Mouse (Mus musculus) erythroid progenitor cell, adult 5-6 weeks (primary cell): Measurements from ENCODE around the gene Trmt10c. TPM values are rescaled to one million over a fixed set of nuclear protein-coding genes. Genes with fewer than 3 reads are reported as not detected.

Experiments used
- total RNA-seq, 2 experiments: library from RNA; stranded (forward) in 1 of 2; stranded (reverse) in 1 of 2; fragments of 150-400 nt in 1 of 2; fragments of 186-747, 209-891 nt in 1 of 2; gene quantifications; 2 replicates each; pipeline versions ENCODE4 v1.2.3 to v1.2.4; 2015 to 2017; ENCODE audit warnings: low replicate concordance in 2 of 2

The Trmt10c gene
- total RNA-seq, 2 experiments from 2014 or later: 4.0 to 15.1 TPM

Other genes starting within 250 kb of the Trmt10c start
- gene Nfkbiz, start 198.9 kb downstream of the Trmt10c start, total RNA-seq (2015; ENCODE audit: low replicate concordance): 8.8 and 11.2 TPM in 2 replicates
- 4.5 and 6.0 TPM in 2 replicates for gene Nfkbiz, start 198.9 kb downstream of the Trmt10c start, total RNA-seq (2017; ENCODE audit: low replicate concordance)
- gene Nxpe3, start 142.5 kb downstream of the Trmt10c start, total RNA-seq (2015; ENCODE audit: low replicate concordance): 1.4 and 4.2 TPM in 2 replicates
- 2.6 and 3.3 TPM in 2 replicates for gene Nxpe3, start 142.5 kb downstream of the Trmt10c start, total RNA-seq (2017; ENCODE audit: low replicate concordance)
- gene Cep97, start 103.0 kb downstream of the Trmt10c start, total RNA-seq (2015; ENCODE audit: low replicate concordance): 27.0 and 28.1 TPM in 2 replicates
- gene Cep97, start 103.0 kb downstream of the Trmt10c start, total RNA-seq (2017; ENCODE audit: low replicate concordance): 17.6 and 18.2 TPM in 2 replicates
- gene Rpl24, start 71.5 kb downstream of the Trmt10c start, total RNA-seq (2015; ENCODE audit: low replicate concordance): 398 and 515 TPM in 2 replicates
- gene Rpl24, start 71.5 kb downstream of the Trmt10c start, total RNA-seq (2017; ENCODE audit: low replicate concordance): 194 and 260 TPM in 2 replicates
- 25.6 and 26.7 TPM in 2 replicates for gene Zbtb11, start 63.9 kb downstream of the Trmt10c start, total RNA-seq (2015; ENCODE audit: low replicate concordance)
- gene Zbtb11, start 63.9 kb downstream of the Trmt10c start, total RNA-seq (2017; ENCODE audit: low replicate concordance): 37.4 and 39.4 TPM in 2 replicates
- 75.0 and 95.2 TPM in 2 replicates for gene Pcnp, start 8.1 kb downstream of the Trmt10c start, total RNA-seq (2015; ENCODE audit: low replicate concordance)
- 97.5 and 100.0 TPM in 2 replicates for gene Pcnp, start 8.1 kb downstream of the Trmt10c start, total RNA-seq (2017; ENCODE audit: low replicate concordance)
- 96.2 and 108 TPM in 2 replicates for gene Senp7, start 10.5 kb upstream of the Trmt10c start, total RNA-seq (2015; ENCODE audit: low replicate concordance)
- gene Senp7, start 10.5 kb upstream of the Trmt10c start, total RNA-seq (2017; ENCODE audit: low replicate concordance): 99.2 and 106 TPM in 2 replicates
- gene Impg2, start 166.5 kb upstream of the Trmt10c start, total RNA-seq (2015; ENCODE audit: low replicate concordance): 1.4 and 3.8 TPM in 2 replicates
- 0.61 and 4.2 TPM in 2 replicates for gene Impg2, start 166.5 kb upstream of the Trmt10c start, total RNA-seq (2017; ENCODE audit: low replicate concordance)